Mouse (Mus musculus) lung, embryonic 15.5 days (tissue): ENCODE data around the gene Ndrg4. TPM values are rescaled to one million over a fixed set of nuclear protein-coding genes. Genes with fewer than 3 reads are reported as not detected.

Experiments
- ATAC-seq: fragments of 200-750 bp; cut with Nextera tagmentation; 2 replicates; pipeline ENCODE4 v1.8.0; 2017; ENCODE audit warnings: moderate number of reproducible peaks, borderline replicate concordance; ENCODE audit not compliant: low FRiP score, low TSS enrichment; ENCODE audit errors: extremely low read depth
- H3K27ac ChIP-seq: fragments of 300-500 bp; sonication (generic); 2 replicates; pipeline ENCODE4 v1.5.1; 2015; ENCODE audit warnings: moderate library complexity, mild to moderate bottlenecking, inconsistent platforms
- H3K27me3 ChIP-seq: fragments of 300-500 bp; sonication (generic); 2 replicates; pipeline ENCODE4 v1.6.1; 2015; ENCODE audit warnings: inconsistent platforms
- H3K36me3 ChIP-seq: fragments of 300-500 bp; sonication (generic); 2 replicates; pipeline ENCODE4 v1.6.1; 2015; ENCODE audit warnings: inconsistent platforms
- H3K4me1 ChIP-seq: fragments of 300-500 bp; sonication (generic); 2 replicates; pipeline ENCODE4 v1.6.1; 2015; ENCODE audit warnings: inconsistent platforms
- H3K4me2 ChIP-seq: fragments of 300-500 bp; sonication (generic); 2 replicates; pipeline ENCODE4 v1.6.1; 2015; ENCODE audit warnings: inconsistent platforms, mild to moderate bottlenecking, moderate library complexity
- H3K4me3 ChIP-seq: fragments of 300-500 bp; sonication (generic); 2 replicates; pipeline ENCODE4 v1.5.1; 2015; ENCODE audit warnings: mild to moderate bottlenecking, inconsistent platforms
- H3K9ac ChIP-seq: fragments of 300-500 bp; sonication (generic); 2 replicates; pipeline ENCODE4 v1.6.1; 2015; ENCODE audit warnings: inconsistent platforms
- H3K9me3 ChIP-seq: fragments of 300-500 bp; sonication (generic); 2 replicates; pipeline ENCODE4 v1.6.1; 2016; ENCODE audit warnings: inconsistent platforms
- WGBS: fragments of 180-500 bp; shearing (Covaris S2); methylation state at CpG from one replicate; pipeline ENCODE4 v1.1.7; 2015; 5-methylcytosine and 5-hydroxymethylcytosine counted together
- polyA plus RNA-seq: library from polyadenylated mRNA; unstranded; fragments of >200 nt; fragmentation: Nextera tagmentation; extraction: Ambion mirVana; gene quantifications from 2 replicates; pipeline ENCODE4 v1.2.1, GENCODE M21; 2015

Ndrg4 gene
- polyA plus RNA-seq, 1 experiment from 2014 or later = 20.4 TPM

DNA sequence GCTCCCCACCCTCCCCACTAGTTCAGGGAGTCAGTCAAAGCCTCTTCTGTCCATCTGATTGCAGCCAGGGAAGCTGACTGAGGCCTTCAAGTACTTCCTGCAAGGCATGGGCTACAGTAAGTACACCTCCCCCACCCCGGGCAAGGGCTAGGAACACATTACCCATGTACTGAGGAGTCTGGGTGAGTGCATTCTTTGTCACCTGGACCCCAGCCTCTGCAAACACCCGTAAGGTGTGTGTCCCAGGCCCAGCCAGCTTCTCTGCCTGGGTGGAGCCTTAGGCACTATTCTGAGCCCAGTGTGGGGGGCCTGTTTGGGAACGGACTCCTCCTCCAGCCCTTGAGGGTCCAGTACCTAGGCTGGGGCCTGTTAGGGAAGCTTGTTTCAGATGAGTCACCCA is 34.2 kb downstream of the Ndrg4 start:
- H3K36me3 ChIP-seq = no peaks in the 10 kb centered on the region
- 57% methylated on average over 3 of the region's 3 CpGs for WGBS
- H3K27me3 ChIP-seq = no peaks in the 10 kb centered on the region
- peaks cover 18% of the 10 kb centered on the region for H3K4me1 ChIP-seq
- H3K27ac ChIP-seq = peak overlapping the region; percentile 79
- H3K4me2 ChIP-seq = no peak overlapping the region
- no peak overlapping the region for H3K9ac ChIP-seq
- H3K9me3 ChIP-seq = no peaks in the 10 kb centered on the region
- peak; percentile 51 for ATAC-seq
- no peak overlapping the region for H3K4me3 ChIP-seq

DNA sequence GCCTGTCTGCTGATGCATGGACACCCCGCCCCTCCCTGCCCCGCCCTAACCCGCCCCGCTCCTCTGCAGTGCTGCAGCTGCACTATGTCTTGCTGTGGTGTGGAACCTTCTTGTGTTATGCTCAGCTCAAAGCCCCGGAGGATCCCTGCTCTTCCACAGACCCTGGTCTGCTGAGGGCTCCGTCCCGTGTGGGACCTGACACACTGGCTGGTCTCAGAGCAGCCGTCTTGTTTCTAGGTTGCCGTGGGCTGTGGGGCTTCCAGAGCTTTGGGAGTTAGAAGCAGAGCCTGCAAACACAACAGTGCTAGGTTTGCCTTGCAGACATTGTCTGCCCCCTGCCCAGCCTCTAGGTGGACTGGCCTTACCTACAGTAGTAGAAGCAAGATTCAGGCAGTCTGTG is 35.6 kb downstream of the Ndrg4 start:
- H3K4me2 ChIP-seq = no peak overlapping the region
- no peak overlapping the region for H3K9ac ChIP-seq
- H3K27ac ChIP-seq = no peak overlapping the region
- H3K4me3 ChIP-seq = no peak overlapping the region
- 82% methylated on average over 9 of the region's 9 CpGs for WGBS
- H3K36me3 ChIP-seq = peaks cover 4% of the 10 kb centered on the region; the same call in 1 of the 2 replicates
- H3K4me1 ChIP-seq = peaks cover 25% of the 10 kb centered on the region
- no peak for ATAC-seq
- no peaks in the 10 kb centered on the region for H3K27me3 ChIP-seq
- H3K9me3 ChIP-seq = no peaks in the 10 kb centered on the region

DNA sequence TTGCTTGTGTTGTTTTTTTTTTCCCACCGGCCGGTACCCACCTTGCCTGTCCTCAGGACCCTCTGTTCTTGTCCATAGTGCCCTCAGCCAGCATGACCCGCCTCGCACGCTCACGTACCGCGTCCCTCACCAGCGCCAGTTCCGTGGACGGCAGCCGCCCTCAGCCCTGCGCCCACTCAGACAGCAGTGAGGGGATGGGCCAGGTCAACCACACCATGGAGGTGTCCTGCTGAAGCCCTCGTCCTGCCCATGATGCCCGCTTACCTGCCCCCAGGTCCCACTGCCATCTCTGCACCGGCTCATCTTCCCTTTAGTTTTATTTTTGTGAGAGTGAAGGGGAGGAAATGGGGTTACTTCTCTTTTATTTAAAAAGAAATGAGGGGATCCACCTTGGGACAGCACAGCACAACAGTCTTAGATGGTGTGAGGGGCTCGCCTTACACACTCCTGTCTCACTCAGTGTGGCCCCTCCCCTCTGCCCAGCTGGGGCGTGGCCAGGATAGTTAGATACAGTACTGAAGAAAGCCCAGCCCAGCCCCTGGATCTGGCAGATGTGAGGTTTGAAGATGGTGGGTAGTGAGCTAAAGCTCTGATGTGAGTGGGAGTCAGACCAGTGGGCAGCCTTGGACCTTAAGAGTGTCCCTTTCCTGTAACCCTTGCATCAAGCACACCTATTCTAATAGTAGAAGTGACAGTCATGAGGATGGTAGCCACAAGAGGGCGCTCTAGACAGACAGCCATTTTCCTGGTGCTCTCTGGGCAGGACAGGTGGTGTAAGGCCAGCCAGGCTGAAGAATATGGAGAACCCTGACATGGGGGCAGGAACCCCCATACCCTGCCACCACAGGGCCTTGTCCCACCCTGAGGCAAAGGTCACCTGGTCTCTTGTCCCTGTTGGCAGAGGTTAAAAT is 36.6 kb downstream of the Ndrg4 start:
- Histone ChIP-seq H3K36me3 (peaks cover 13% of the 10 kb centered on the region), H3K4me2 (no peak overlapping the region), H3K4me1 (peaks cover 25% of the 10 kb centered on the region), H3K4me3 (no peak overlapping the region), H3K9ac (no peak overlapping the region), H3K27ac (no peak overlapping the region), H3K27me3 (no peaks in the 10 kb centered on the region), H3K9me3 (no peaks in the 10 kb centered on the region)
- WGBS = 72% methylated on average over 19 of the region's 19 CpGs
- peak; percentile 4; the same call in 1 of the 2 replicates for ATAC-seq

DNA sequence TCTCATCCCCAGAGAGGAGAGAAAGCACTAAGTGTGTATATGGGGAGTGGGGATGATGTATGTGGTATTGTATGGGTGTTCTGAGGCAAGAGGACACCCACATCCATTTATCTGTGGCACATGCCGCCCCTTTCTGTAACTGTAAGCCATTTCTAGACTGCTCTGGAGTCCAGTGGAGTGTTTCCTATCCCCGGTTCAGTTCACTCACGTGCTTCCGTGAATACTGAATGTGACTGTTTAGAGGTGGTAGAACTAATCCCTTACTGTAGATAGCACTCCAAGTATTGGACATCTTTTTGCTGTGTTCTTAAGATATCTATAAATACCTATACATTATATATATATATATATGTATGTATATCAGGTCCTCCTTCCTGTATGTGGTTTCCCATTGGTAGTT is 37.6 kb downstream of the Ndrg4 start:
- no peak for ATAC-seq
- WGBS = 92% methylated on average over 4 of the region's 4 CpGs
- H3K27me3 ChIP-seq = no peaks in the 10 kb centered on the region
- H3K9ac ChIP-seq = no peak overlapping the region
- no peak overlapping the region for H3K27ac ChIP-seq
- H3K4me1 ChIP-seq = peaks cover 19% of the 10 kb centered on the region
- no peak overlapping the region for H3K4me3 ChIP-seq
- H3K36me3 ChIP-seq = peaks cover 23% of the 10 kb centered on the region
- H3K9me3 ChIP-seq = no peaks in the 10 kb centered on the region
- no peak overlapping the region for H3K4me2 ChIP-seq

DNA sequence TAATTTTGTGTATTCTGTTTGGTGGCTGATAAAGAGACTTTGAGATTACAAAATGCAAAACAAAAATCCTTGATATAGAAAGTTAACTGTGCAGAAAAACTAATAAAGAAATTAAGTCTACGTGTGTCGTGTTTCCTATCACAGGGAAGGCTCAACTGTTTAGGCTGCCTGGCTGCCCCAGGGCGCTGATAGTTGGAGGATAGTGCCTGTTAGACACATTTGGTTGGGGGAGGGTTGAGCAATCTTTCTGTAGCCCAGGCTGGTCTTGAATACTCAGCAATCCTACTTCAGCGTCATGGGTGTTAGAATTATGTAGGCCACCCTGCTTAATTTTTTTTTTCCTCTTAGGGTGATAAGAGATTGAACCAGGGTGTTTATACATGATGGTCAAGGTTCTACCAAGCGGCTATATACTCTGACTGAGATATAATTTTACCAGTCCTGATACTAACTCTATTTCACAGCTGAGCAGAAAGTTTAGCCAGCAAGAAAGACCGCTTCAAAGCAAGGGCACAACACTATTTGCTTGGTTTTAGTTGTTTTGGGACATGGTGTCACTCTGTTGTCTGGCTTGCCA is 38.1 kb downstream of the Ndrg4 start:
- peaks cover 29% of the 10 kb centered on the region for H3K36me3 ChIP-seq
- H3K4me3 ChIP-seq = peak overlapping the region; percentile 76; the same call in 1 of the 2 replicates
- H3K4me1 ChIP-seq = peaks cover 19% of the 10 kb centered on the region
- ATAC-seq = no peak
- 0 out of 2 replicates have a peak overlapping the region, but pooled peaks have one; percentile 78 for H3K9ac ChIP-seq
- WGBS = 83% methylated on average over 6 of the region's 6 CpGs
- H3K9me3 ChIP-seq = no peaks in the 10 kb centered on the region
- no peaks in the 10 kb centered on the region for H3K27me3 ChIP-seq
- H3K27ac ChIP-seq = 0 out of 2 replicates have a peak overlapping the region, but pooled peaks have one; percentile 24
- peak overlapping the region; percentile 90 for H3K4me2 ChIP-seq

DNA sequence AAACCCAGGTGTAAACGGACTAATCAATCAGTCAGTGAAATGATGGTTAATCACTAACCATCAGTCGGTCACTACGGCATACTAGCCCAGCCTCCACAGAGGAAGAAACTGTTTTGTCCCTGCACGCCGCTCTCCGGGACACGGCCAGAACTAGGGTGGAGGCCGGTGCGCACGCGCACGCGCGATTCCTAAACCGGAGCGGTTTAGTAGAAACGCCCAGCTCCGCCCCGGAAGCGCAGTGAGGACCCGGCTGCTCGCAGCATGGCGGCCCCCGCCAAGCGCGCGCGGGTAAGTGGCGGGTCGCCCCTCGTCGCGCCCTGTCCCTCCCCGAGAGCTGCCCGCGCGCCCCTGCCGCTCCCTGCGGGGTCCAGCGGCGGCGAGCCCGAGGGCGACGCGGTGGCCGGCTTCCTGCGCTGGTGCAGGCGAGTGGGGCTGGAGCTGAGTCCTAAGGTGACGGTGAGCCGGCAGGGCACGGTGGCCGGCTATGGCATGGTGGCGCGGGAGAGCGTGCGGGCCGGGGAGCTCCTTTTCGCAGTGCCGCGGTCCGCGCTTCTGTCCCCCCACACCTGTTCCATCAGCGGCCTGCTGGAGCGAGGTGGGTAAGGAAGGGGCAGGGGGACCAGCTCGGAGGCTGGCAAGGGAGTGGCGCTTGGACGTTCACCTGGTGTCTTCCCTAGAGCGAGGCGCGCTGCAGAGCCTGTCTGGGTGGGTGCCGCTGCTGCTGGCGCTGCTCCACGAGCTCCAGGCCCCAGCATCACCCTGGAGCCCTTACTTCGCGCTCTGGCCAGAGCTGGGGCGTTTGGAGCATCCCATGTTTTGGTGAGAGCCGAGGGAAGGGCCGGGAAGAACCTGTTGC is 39.1 kb downstream of the Ndrg4 start, which contains the start of gene Setd6:
Setd6 (plus strand) TSS at position 206 of the 856 bp plus-strand sequence.
- no peaks in the 10 kb centered on the region for H3K9me3 ChIP-seq
- ATAC-seq = peak; percentile 78
- H3K36me3 ChIP-seq = peaks cover 39% of the 10 kb centered on the region

DNA sequence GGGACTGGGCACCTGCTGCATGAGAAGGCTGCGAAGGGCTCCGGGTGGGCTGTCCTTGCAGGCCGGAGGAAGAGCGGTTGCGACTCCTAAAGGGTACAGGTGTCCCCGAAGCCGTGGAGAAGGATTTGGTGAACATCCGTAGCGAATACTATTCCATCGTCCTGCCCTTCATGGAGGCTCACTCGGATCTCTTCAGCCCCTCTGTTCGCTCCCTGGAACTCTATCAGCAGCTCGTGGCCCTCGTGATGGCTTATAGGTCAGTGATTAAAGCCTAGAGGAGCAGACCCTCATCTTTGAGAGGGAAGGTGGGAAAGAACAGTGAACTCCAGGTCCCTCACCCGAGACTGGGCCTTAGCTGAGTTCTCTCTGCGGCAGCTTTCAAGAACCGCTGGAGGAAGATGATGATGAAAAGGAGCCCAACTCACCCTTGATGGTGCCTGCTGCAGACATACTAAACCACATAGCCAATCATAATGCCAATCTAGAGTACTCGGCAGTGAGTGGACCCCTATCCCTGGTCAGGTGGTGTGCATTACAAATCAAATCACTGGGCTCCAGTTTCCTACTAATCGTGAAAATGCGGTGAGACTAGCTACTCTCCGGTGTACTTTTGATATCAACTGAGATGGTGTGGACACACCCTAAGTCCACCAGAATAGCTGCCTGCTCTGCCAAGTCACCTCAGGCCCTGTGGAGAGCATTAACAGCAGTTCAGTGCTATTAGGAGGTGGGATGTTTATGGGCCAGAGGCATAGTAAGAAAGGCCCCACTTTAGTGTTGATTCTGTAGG is 40.0 kb downstream of the Ndrg4 start:
- Histone ChIP-seq H3K36me3 (peaks cover 46% of the 10 kb centered on the region), H3K27me3 (no peaks in the 10 kb centered on the region), H3K4me3 (peak overlapping the region; percentile 76), H3K4me1 (peaks cover 10% of the 10 kb centered on the region), H3K9me3 (no peaks in the 10 kb centered on the region), H3K27ac (peak overlapping the region; percentile 59), H3K4me2 (peak overlapping the region; percentile 90), H3K9ac (peak overlapping the region; percentile 78)
- WGBS = 19% methylated on average over 21 of the region's 21 CpGs
- no peak for ATAC-seq

More for the DNA sequence above, 39.1 kb downstream of the Ndrg4 start, which contains the start of gene Setd6:
- H3K4me1 ChIP-seq = peaks cover 14% of the 10 kb centered on the region
- peak within 1 kb of the TSS; percentile 76 for H3K4me3 ChIP-seq
- WGBS = under 1% methylated on average over 79 of the region's 79 CpGs
- H3K27me3 ChIP-seq = no peaks in the 10 kb centered on the region
- H3K27ac ChIP-seq = peak within 1 kb of the TSS; percentile 59
- H3K4me2 ChIP-seq = peak within 1 kb of the TSS; percentile 90
- H3K9ac ChIP-seq = peak within 1 kb of the TSS; percentile 78

DNA sequence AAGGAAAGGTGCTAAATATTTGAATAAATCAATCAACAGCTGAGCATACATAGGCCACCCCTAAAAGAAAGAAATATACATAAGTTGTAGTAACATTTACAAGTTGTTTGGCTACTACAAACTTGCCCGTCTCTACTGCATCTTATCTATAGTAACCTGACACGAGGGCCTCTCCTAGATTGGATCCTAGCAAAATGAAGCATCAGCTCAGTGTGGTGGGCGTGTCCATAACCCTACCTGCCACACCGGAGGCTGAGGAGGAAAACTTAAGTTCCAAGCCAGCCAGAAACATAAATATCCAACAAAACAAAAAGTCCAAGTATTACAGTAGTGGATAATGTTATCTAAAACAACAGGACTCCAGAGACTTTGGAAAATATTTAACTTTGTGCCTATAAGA is 50.8 kb downstream of the Ndrg4 start:
- ATAC-seq = no peak
- Histone ChIP-seq H3K4me1 (no peaks in the 10 kb centered on the region), H3K4me2 (no peak overlapping the region), H3K4me3 (no peak overlapping the region), H3K9ac (no peak overlapping the region), H3K27ac (no peak overlapping the region), H3K9me3 (no peaks in the 10 kb centered on the region), H3K27me3 (no peaks in the 10 kb centered on the region), H3K36me3 (peaks cover 86% of the 10 kb centered on the region)
- WGBS = 69% methylated on average over 4 of the region's 4 CpGs

DNA sequence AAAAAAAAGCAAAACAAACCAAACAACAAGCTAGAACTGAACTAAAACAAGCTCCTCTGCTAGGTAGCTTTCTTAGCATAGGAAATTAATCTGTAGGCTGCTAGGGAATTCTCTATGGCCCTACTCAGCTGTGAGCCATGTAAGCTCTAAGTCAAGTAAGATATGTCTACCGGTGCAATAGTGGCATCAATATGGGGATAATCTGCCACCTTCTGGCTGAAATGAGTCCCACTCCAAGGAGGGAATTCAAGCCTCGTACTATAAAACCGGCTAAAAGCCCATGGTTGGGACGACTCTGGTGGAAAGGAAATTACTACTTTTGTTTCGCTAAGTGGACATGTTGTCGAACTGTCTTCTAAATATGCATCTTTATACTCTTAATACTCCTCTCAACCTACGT is 61.8 kb downstream of the Ndrg4 start:
- no peak for ATAC-seq

DNA sequence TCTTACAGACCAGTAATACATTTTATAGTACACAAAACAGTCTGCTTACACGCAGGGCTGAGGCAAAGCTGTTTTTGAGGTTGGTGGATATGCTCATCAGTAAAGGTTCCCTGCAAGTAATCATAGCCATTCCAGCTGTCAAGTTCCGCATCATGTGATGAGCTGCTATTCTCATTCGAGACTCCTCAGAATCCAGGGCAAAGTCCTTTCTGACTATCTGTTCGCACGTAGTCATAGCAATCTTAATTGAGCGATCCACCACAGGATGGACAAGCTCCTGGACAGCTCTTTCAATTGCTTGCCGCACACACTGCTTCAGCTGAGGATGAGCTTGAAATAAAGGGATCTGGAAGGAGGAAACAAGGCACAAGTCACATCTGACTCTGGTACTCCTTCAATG is 65.0 kb downstream of the Ndrg4 start:
- no peaks in the 10 kb centered on the region for H3K9me3 ChIP-seq
- no peak overlapping the region for H3K9ac ChIP-seq
- H3K4me1 ChIP-seq = no peaks in the 10 kb centered on the region
- no peak overlapping the region for H3K4me2 ChIP-seq
- no peaks in the 10 kb centered on the region for H3K27me3 ChIP-seq
- peaks cover 89% of the 10 kb centered on the region for H3K36me3 ChIP-seq
- H3K4me3 ChIP-seq = no peak overlapping the region
- no peak for ATAC-seq
- WGBS = 88% methylated on average over 7 of the region's 7 CpGs
- H3K27ac ChIP-seq = no peak overlapping the region

More for the DNA sequence above, 61.8 kb downstream of the Ndrg4 start:
- H3K9ac ChIP-seq = no peak overlapping the region
- H3K4me2 ChIP-seq = no peak overlapping the region
- no peak overlapping the region for H3K27ac ChIP-seq
- no peak overlapping the region for H3K4me3 ChIP-seq
- H3K36me3 ChIP-seq = peaks cover 86% of the 10 kb centered on the region
- H3K9me3 ChIP-seq = no peaks in the 10 kb centered on the region
- no peaks in the 10 kb centered on the region for H3K27me3 ChIP-seq
- 77% methylated on average over 7 of the region's 7 CpGs for WGBS
- H3K4me1 ChIP-seq = no peaks in the 10 kb centered on the region

DNA sequence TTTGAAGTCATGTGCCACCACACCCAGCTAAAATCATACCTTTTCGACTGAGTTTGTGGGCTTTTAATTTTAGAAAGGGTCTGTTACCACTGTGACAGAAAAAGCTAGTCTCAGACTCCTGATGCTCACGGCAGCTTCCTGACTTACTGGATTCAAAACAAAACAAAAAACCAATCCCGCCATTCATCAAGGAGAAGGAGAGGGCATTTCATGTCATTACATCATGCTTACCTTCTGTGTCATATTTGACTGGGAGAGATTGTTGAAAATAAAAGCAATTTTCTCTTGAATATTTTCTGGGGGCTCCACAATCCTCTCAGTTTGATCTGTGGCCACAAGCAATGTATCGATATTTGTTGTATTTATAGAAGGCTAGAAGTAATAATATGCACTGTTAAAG is 71.2 kb downstream of the Ndrg4 start:
- Histone ChIP-seq H3K27ac (no peak overlapping the region), H3K9me3 (no peaks in the 10 kb centered on the region), H3K27me3 (no peaks in the 10 kb centered on the region), H3K4me3 (no peak overlapping the region), H3K36me3 (peaks cover 91% of the 10 kb centered on the region), H3K4me2 (no peak overlapping the region), H3K4me1 (no peaks in the 10 kb centered on the region), H3K9ac (no peak overlapping the region)
- no peak for ATAC-seq
- WGBS = 87% methylated on average over 4 of the region's 4 CpGs
